Mouse (Mus musculus): Measurements from ENCODE around the gene Gstt3.

- TF ChIP-seq JUND (conservative IDR thresholded peaks at IDR 0.05; ENCODE audit: low read depth, low read length) (no peak), SIN3A (IDR thresholded peaks at IDR 0.05; ENCODE audit: low read length) (no peak), MEF2A (IDR thresholded peaks at IDR 0.05; ENCODE audit: borderline replicate concordance, low read depth, low read length) (no peak), MAFK (IDR thresholded peaks at IDR 0.05; ENCODE audit: insufficient replicate concordance, low read length) (no peak), EP300 (IDR thresholded peaks at IDR 0.05; ENCODE audit: low read length) (no peak)
Measured at GRCm38 (mm10) chr10:75822443-75822842, 41.2 kb upstream of the Gstt3 start, which contains the start of gene Gstt4.
